ENCODE assay signal across 18 mouse cellular contexts in genomic region chr7:79861794-79862193, GRCm38 (mm10). TPM values are rescaled to one million over a fixed set of nuclear protein-coding genes. Genes with fewer than 3 reads are reported as not detected.
"Had no signal": no experiment of that assay in that cellular context is flagged by ENCODE, and none has a peak within 500 bp of the region (broad histone marks: within the 10 kb centered on the region; RNA-seq: fewer than 3 reads in every experiment).

No protein-coding gene starts in this region.

- H3K4me2 ChIP-seq: lung, embryonic 14.5 days; midbrain, embryonic 11.5 days; midbrain, embryonic 13.5 days; midbrain, embryonic 15.5 days; neural tube, embryonic 13.5 days; neural tube, embryonic 15.5 days had no signal

- H3K4me3 ChIP-seq: midbrain, embryonic 13.5 days; midbrain, embryonic 15.5 days; neural tube, embryonic 13.5 days; neural tube, embryonic 15.5 days had no signal

- H3K27me3 ChIP-seq: midbrain, embryonic 15.5 days; neural tube, embryonic 13.5 days; neural tube, embryonic 15.5 days had no signal

- ATAC-seq: midbrain, embryonic 13.5 days; midbrain, embryonic 15.5 days had no signal

- H3K9ac ChIP-seq: lung, embryonic 14.5 days; midbrain, embryonic 13.5 days; midbrain, embryonic 15.5 days; neural tube, embryonic 13.5 days; neural tube, embryonic 15.5 days had no signal

- H3K9me3 ChIP-seq: midbrain, embryonic 13.5 days; midbrain, embryonic 15.5 days; neural tube, embryonic 13.5 days; neural tube, embryonic 15.5 days had no signal

- H3K36me3 ChIP-seq: midbrain, embryonic 13.5 days; midbrain, embryonic 15.5 days; neural tube, embryonic 13.5 days; neural tube, embryonic 15.5 days had no signal

- DNase-seq: lung, adult 18-20 months; lung, embryonic 14.5 days; lung, postnatal 10 days; lung, postnatal 4 days; retina, postnatal 1 day; right cerebral cortex, adult 18-20 months; right cerebral cortex, postnatal 25 days; right cerebral cortex, postnatal 4 days; spleen, adult 18-20 months; thymus, adult 18-20 months; thymus, postnatal 14 days; thymus, postnatal 36 days had no signal

- H3K4me1 ChIP-seq: midbrain, embryonic 13.5 days; midbrain, embryonic 15.5 days; neural tube, embryonic 13.5 days; neural tube, embryonic 15.5 days had no signal

- H3K27ac ChIP-seq: midbrain, embryonic 13.5 days; midbrain, embryonic 15.5 days; neural tube, embryonic 13.5 days; neural tube, embryonic 15.5 days had no signal

RNA-seq across cellular contexts. Expression of gene Anpep, which starts 0.9 kb away (rescaled TPM):
- total RNA-seq: monocyte, adult 5-6 weeks had no signal

RNA-seq across cellular contexts. Expression of gene Mesp2, which starts 51.3 kb away (rescaled TPM):
- total RNA-seq: monocyte, adult 5-6 weeks had no signal
